Mouse (Mus musculus) hindbrain, postnatal 0 days (tissue): Measurements from ENCODE around the gene Il2rb. TPM values are rescaled to one million over a fixed set of nuclear protein-coding genes. Genes with fewer than 3 reads are reported as not detected.
A peak's percentile ranks its signal among the peaks of the same experiment; 100 is the strongest.

ENCODE experiments used
- ATAC-seq: fragments of 200-750 bp; cut with Nextera tagmentation; 2 replicates; pipeline ENCODE4 v1.8.0; 2017; ENCODE audit warnings: mild to moderate bottlenecking, moderate TSS enrichment, moderate library complexity
- DNase-seq: peaks from one replicate; pipeline ENCODE4 v3.0.0-alpha.2; 2015; ENCODE audit warnings: low spot score
- H3K27ac ChIP-seq: fragments of 300-500 bp; sonication (generic); 2 replicates; pipeline ENCODE4 v1.5.1; 2014; ENCODE audit warnings: mild to moderate bottlenecking
- H3K27me3 ChIP-seq: fragments of 300-500 bp; sonication (generic); 2 replicates; pipeline ENCODE4 v1.6.1; 2014; ENCODE audit warnings: low read length, mixed read lengths; ENCODE audit not compliant: insufficient read depth
- H3K36me3 ChIP-seq: fragments of 300-500 bp; sonication (generic); 2 replicates; pipeline ENCODE4 v1.6.1; 2014; ENCODE audit warnings: low read length, mixed read lengths; ENCODE audit not compliant: insufficient read depth
- H3K4me1 ChIP-seq: fragments of 300-500 bp; sonication (generic); 2 replicates; pipeline ENCODE4 v1.6.1; 2014; ENCODE audit warnings: antibody characterized with exemption, low read length, mixed read lengths; ENCODE audit not compliant: insufficient read depth
- H3K4me2 ChIP-seq: fragments of 300-500 bp; sonication (generic); 2 replicates; pipeline ENCODE4 v1.6.1; 2014; ENCODE audit warnings: low read depth, mild to moderate bottlenecking, low read length, moderate library complexity, mixed read lengths
- H3K4me3 ChIP-seq: fragments of 300-500 bp; sonication (generic); 2 replicates; pipeline ENCODE4 v1.5.1; 2014; ENCODE audit warnings: low read length
- H3K9ac ChIP-seq: fragments of 300-500 bp; sonication (generic); replicated peaks from 2 replicates; pipeline ENCODE4 v1.6.1; 2014; ENCODE audit warnings: mild to moderate bottlenecking, low read length, moderate library complexity, mixed read lengths
- H3K9me3 ChIP-seq: fragments of 300-500 bp; sonication (generic); 2 replicates; pipeline ENCODE4 v1.6.1; 2016; ENCODE audit warnings: low read length, mixed read lengths
- CTCF ChIP-seq: IDR thresholded peaks from 2 replicates; pipeline ENCODE4 v1.5.1; 2016; ENCODE audit warnings: antibody characterized with exemption, control low read depth, low read depth
- WGBS: fragments of 180-500 bp; shearing (Covaris S2); extraction: QIAGEN DNeasy Blood & Tissue Kit; methylation state at CpG from one replicate; pipeline ENCODE4 v1.1.7; 2014; 5-methylcytosine and 5-hydroxymethylcytosine counted together
- polyA plus RNA-seq: library from polyadenylated mRNA; unstranded; fragments of >200 nt; fragmentation: Nextera tagmentation; extraction: Ambion mirVana; gene quantifications from 2 replicates; pipeline ENCODE4 v1.2.1, GENCODE M21; 2015
- total RNA-seq: library from RNA; depleted of rRNA; stranded (reverse); fragments of >200 nt; gene quantifications from 2 replicates; pipeline ENCODE4 v1.2.3, GENCODE M21; 2014

Gene Il2rb
- total and polyA plus RNA-seq, 2 experiments from 2014 or later = 0.10 to 0.58 TPM

DNA sequence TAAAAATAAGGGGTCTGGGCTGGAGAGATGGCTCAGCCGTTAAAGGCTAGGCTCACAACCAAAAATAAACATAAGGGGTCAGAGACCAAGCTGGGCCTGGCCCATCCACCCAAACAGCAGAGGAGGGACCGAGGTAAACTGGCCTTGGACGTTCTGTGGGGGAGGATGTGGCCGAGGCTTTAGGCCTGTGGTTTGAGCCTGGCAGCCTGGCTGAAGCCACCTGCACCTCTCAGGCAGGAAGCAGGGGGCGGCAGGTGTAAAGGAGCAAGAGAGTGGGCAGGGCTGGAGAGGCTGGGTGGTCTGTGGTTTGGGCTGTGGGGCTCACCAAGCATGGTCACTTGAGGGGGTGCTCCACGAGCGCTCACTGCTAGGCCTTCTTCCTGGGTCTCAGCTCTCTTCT lies 16.9 kb upstream of the Il2rb start:
- Histone ChIP-seq H3K27ac (no peak overlapping the region), H3K9me3 (no peaks in the 10 kb centered on the region), H3K4me2 (no peak overlapping the region), H3K36me3 (no peaks in the 10 kb centered on the region), H3K9ac (no peak overlapping the region), H3K4me1 (no peaks in the 10 kb centered on the region), H3K4me3 (no peak overlapping the region), H3K27me3 (no peaks in the 10 kb centered on the region)
- ATAC-seq = no peak
- DNase-seq = no peak
- no peak for TF ChIP-seq CTCF
- WGBS = 84% methylated on average over 7 of the region's 7 CpGs

DNA sequence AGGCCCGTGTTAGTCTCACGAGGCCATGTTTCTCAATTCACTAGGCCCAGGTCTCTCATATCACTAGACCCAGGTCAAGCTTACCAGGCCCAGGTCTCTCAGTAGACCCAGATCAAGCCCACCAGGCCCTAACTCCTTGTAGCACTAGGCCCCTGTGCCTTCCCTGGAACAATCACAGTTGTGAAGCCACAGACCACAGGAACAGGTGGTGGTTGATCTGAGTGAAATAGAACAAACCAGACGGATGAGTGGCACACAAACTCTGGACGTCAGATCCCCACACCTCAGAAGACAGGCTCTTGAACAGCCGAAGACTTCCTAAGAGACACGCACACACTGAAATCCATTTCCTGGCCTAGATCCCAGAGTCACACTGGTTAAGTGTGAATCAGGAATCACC lies 15.7 kb upstream of the Il2rb start:
- ATAC-seq = no peak
- 70% methylated on average over 6 of the region's 6 CpGs for WGBS

DNA sequence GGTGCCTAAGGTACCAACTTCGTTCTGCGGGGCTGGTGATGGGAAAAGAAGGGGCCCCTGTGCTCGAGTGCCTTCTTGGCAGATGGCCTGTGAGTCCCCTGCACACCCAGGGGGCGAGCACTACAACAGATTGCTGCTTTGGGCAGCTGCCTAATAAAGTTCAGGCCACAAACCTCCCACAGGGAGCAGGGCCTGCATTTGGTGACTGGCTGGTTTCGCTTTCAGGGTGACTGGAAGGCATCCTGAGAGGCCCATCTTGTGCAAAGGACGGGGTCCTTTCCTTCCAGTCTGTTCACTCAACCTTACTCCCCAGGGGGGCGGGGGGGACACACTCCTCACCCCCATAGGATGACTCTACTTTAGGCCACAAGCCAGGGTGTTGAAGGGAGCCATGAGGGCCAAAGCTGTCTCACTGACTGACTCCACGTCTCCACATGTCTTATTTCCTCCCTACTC lies 15.1 kb upstream of the Il2rb start:
- DNase-seq = peak; percentile 45
- Histone ChIP-seq H3K36me3 (no peaks in the 10 kb centered on the region), H3K4me3 (no peak overlapping the region), H3K27me3 (no peaks in the 10 kb centered on the region), H3K27ac (no peak overlapping the region), H3K4me1 (no peaks in the 10 kb centered on the region), H3K4me2 (no peak overlapping the region), H3K9ac (no peak overlapping the region), H3K9me3 (no peaks in the 10 kb centered on the region)
- no peak for TF ChIP-seq CTCF
- no peak for ATAC-seq
- 41% methylated on average over 8 of the region's 8 CpGs for WGBS

More for the DNA sequence above, 15.7 kb upstream of the Il2rb start:
- H3K4me1 ChIP-seq = no peaks in the 10 kb centered on the region
- DNase-seq = no peak
- H3K4me2 ChIP-seq = no peak overlapping the region
- no peak overlapping the region for H3K9ac ChIP-seq
- H3K36me3 ChIP-seq = no peaks in the 10 kb centered on the region
- no peaks in the 10 kb centered on the region for H3K27me3 ChIP-seq
- H3K27ac ChIP-seq = no peak overlapping the region
- no peak overlapping the region for H3K4me3 ChIP-seq
- H3K9me3 ChIP-seq = no peaks in the 10 kb centered on the region
- no peak for TF ChIP-seq CTCF

DNA sequence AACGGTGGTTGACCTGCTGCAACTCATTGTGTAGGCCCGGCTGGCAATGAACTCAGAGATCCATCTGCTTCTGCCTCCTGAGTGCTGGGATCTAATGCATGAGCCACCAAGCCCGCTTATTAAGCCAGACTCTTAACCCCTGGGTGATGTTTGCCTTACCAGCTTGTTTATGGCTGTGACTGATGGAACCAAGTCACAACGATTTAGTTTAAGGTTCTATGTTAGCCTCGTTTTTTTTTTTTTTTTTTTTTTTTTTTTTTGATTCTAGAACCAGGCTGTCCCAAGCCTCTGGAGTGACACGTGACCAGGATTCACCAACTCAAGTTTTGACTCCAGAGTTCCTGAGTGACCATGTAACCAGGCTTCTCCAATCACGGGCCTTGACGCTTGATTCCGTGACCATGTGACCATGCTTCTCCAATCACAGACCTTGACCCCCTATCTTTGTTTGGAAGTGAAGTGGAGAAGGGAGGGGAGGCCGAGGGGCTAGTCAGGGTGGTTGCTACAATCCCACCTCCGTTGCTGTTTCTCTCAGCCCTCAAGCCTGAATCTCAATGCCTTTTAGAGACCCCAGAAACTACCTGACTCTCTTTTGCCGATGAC lies 14.3 kb upstream of the Il2rb start:
- 46% methylated on average over 12 of the region's 12 CpGs for WGBS
- H3K27me3 ChIP-seq = no peaks in the 10 kb centered on the region
- no peak overlapping the region for H3K27ac ChIP-seq
- no peak overlapping the region for H3K4me2 ChIP-seq
- peak; percentile 39 for DNase-seq
- H3K4me1 ChIP-seq = no peaks in the 10 kb centered on the region
- H3K4me3 ChIP-seq = no peak overlapping the region
- peak; percentile 61 for ATAC-seq
- TF ChIP-seq CTCF = no peak
- H3K9me3 ChIP-seq = no peaks in the 10 kb centered on the region
- H3K36me3 ChIP-seq = no peaks in the 10 kb centered on the region
- no peak overlapping the region for H3K9ac ChIP-seq

GRCm38 (mm10) chr15:78508443-78508842 lies 13.4 kb upstream of the Il2rb start:
- ATAC-seq = no peak
- Histone ChIP-seq H3K4me2 (no peak overlapping the region), H3K4me3 (no peak overlapping the region), H3K9me3 (no peaks in the 10 kb centered on the region), H3K36me3 (no peaks in the 10 kb centered on the region), H3K9ac (no peak overlapping the region), H3K27ac (no peak overlapping the region), H3K4me1 (no peaks in the 10 kb centered on the region), H3K27me3 (no peaks in the 10 kb centered on the region)
- 56% methylated on average over 7 of the region's 7 CpGs for WGBS
- TF ChIP-seq CTCF = no peak
- no peak for DNase-seq

DNA sequence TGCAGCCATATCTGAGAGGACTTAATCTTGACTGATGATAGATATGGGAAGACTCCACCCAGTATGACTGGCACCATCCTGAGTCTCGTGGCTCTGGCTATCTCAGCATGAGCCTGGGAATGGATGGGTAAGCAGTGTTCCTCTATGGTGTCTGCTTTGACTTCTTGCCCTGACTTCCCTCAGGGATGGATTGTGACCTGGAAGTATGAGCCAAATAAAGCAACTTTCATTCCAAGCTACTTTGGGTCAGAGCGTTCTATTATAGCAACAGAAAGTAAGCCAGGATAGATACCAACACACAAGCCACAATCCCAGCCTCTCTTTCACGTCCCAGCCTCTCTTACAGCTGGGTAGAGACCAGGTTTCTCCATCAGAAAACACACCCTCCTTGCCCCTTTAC lies 10.5 kb upstream of the Il2rb start:
- ATAC-seq = no peak
- WGBS = 69% methylated on average over 3 of the region's 3 CpGs

DNA sequence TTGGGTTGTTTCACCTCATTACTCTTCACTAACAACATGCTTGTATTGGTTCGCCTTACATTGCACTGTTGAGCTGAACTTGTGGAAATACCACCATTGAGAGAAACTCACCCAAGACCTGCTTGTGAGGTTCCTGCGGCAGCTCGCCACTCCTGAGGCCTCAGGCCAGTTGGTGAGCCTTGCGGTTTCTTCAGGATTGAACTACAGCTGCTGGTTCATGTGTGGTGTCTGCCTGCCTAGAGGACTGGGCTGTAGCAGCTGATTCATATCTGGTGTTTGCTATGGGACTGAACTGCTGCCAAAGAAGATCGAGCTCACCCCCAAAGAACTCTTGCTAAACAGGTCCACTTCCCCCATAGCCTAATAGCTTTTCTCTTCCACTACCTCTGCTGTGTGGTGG lies 9.7 kb upstream of the Il2rb start:
- ATAC-seq (no peak), DNase-seq (no peak)
- no peaks in the 10 kb centered on the region for H3K4me1 ChIP-seq
- no peak overlapping the region for H3K27ac ChIP-seq
- no peak overlapping the region for H3K4me3 ChIP-seq
- H3K9me3 ChIP-seq = no peaks in the 10 kb centered on the region
- 98% methylated on average over 5 of the region's 5 CpGs for WGBS
- TF ChIP-seq CTCF = no peak
- no peak overlapping the region for H3K4me2 ChIP-seq
- no peaks in the 10 kb centered on the region for H3K27me3 ChIP-seq
- H3K36me3 ChIP-seq = no peaks in the 10 kb centered on the region
- H3K9ac ChIP-seq = no peak overlapping the region

More for the DNA sequence above, 10.5 kb upstream of the Il2rb start:
- no peak for DNase-seq
- Histone ChIP-seq H3K9ac (no peak overlapping the region), H3K36me3 (no peaks in the 10 kb centered on the region), H3K9me3 (no peaks in the 10 kb centered on the region), H3K27ac (no peak overlapping the region), H3K27me3 (no peaks in the 10 kb centered on the region), H3K4me2 (no peak overlapping the region), H3K4me3 (no peak overlapping the region), H3K4me1 (no peaks in the 10 kb centered on the region)
- no peak for TF ChIP-seq CTCF
